Mouse (Mus musculus): ENCODE measurements around the gene Mfap5.

DNA sequence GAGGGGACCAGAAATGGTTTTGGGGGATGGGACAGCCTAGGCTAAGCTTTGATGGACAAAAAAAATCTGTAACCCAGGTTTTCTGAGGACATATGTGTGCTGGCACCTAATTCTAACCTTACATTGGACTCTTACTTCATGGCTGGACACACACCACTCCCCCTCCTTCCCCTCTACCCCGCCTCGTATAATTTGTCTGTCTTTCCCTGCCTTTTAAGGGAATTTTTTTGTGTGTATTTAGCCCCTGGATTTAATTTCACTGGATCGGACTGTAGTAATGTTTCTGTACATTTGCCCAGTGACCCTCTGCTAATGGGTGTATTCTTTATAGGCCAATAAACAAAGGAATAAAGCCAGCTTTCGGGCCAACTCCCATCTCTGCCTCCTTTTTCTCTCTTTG is 604 bp upstream of the Mfap5 start:
- no peak for TF ChIP-seq CTCF (IDR thresholded peaks at IDR 0.05; ENCODE audit: insufficient read depth, low read length)
- no peak for TF ChIP-seq POLR2A (IDR thresholded peaks at IDR 0.05; ENCODE audit: borderline replicate concordance, extremely low read depth, low read depth, low read length)

Measured in lung, adult 2 months (tissue).